Mouse (Mus musculus): ENCODE data around the gene Med28. TPM values are rescaled to one million over a fixed set of nuclear protein-coding genes. Genes with fewer than 3 reads are reported as not detected.

Med28 gene
- polyA plus RNA-seq, 1 experiment: 64.6 TPM

- H3K4me3 ChIP-seq (ENCODE audit: extremely low read depth, insufficient read depth, insufficient read length): no peak overlapping the region
- no peak for TF ChIP-seq CTCF (IDR thresholded peaks at IDR 0.05; ENCODE audit: extremely low read depth, insufficient read depth, insufficient read length, insufficient replicate concordance)
- no peak for TF ChIP-seq POLR2A (IDR thresholded peaks at IDR 0.05; ENCODE audit: low read depth, low read length)
- no peak for DNase-seq (ENCODE audit: low read depth in 1 of 2, low spot score in 2 of 2)
- WGBS: 78% methylated on average over 7 of the region's 7 CpGs
- no peaks in the 10 kb centered on the region for H3K27me3 ChIP-seq (ENCODE audit: control insufficient read depth, insufficient read depth, low read length)
- H3K27ac ChIP-seq (ENCODE audit: insufficient read depth, low read length): no peak overlapping the region
- H3K36me3 ChIP-seq (ENCODE audit: control insufficient read depth, insufficient read depth, low read length): no peaks in the 10 kb centered on the region
- H3K4me1 ChIP-seq (ENCODE audit: control insufficient read depth, insufficient read depth, insufficient read length): no peaks in the 10 kb centered on the region
Observed at GRCm38 (mm10) chr5:45477601-45478000, 42.4 kb upstream of the Med28 start.

GRCm38 (mm10) chr5:45480066-45480465 lies 40.0 kb upstream of the Med28 start:
- no peak for TF ChIP-seq POLR2A (IDR thresholded peaks at IDR 0.05; ENCODE audit: low read depth, low read length)
- no peak for TF ChIP-seq CTCF (IDR thresholded peaks at IDR 0.05; ENCODE audit: extremely low read depth, insufficient read depth, insufficient read length, insufficient replicate concordance)
- WGBS: 92% methylated on average over 1 of the region's 1 CpGs
- Histone ChIP-seq H3K4me3 (ENCODE audit: extremely low read depth, insufficient read depth, insufficient read length) (no peak overlapping the region), H3K36me3 (ENCODE audit: control insufficient read depth, insufficient read depth, low read length) (no peaks in the 10 kb centered on the region), H3K27ac (ENCODE audit: insufficient read depth, low read length) (no peak overlapping the region), H3K4me1 (ENCODE audit: control insufficient read depth, insufficient read depth, insufficient read length) (no peaks in the 10 kb centered on the region), H3K27me3 (ENCODE audit: control insufficient read depth, insufficient read depth, low read length) (no peaks in the 10 kb centered on the region)
- DNase-seq (ENCODE audit: low read depth in 1 of 2, low spot score in 2 of 2): no peak

GRCm38 (mm10) chr5:45481125-45481524 lies 38.9 kb upstream of the Med28 start:
- Histone ChIP-seq H3K27me3 (ENCODE audit: control insufficient read depth, insufficient read depth, low read length) (no peaks in the 10 kb centered on the region), H3K4me3 (ENCODE audit: extremely low read depth, insufficient read depth, insufficient read length) (no peak overlapping the region), H3K4me1 (ENCODE audit: control insufficient read depth, insufficient read depth, insufficient read length) (no peaks in the 10 kb centered on the region), H3K36me3 (ENCODE audit: control insufficient read depth, insufficient read depth, low read length) (no peaks in the 10 kb centered on the region), H3K27ac (ENCODE audit: insufficient read depth, low read length) (no peak overlapping the region)
- WGBS: 86% methylated on average over 2 of the region's 2 CpGs
- no peak for DNase-seq (ENCODE audit: low read depth in 1 of 2, low spot score in 2 of 2)
- TF ChIP-seq POLR2A (IDR thresholded peaks at IDR 0.05; ENCODE audit: low read depth, low read length): no peak
- no peak for TF ChIP-seq CTCF (IDR thresholded peaks at IDR 0.05; ENCODE audit: extremely low read depth, insufficient read depth, insufficient read length, insufficient replicate concordance)

GRCm38 (mm10) chr5:45482607-45483006 lies 37.4 kb upstream of the Med28 start:
- H3K27ac ChIP-seq (ENCODE audit: insufficient read depth, low read length): no peak overlapping the region
- H3K36me3 ChIP-seq (ENCODE audit: control insufficient read depth, insufficient read depth, low read length): no peaks in the 10 kb centered on the region
- TF ChIP-seq CTCF (IDR thresholded peaks at IDR 0.05; ENCODE audit: extremely low read depth, insufficient read depth, insufficient read length, insufficient replicate concordance) (no peak), POLR2A (IDR thresholded peaks at IDR 0.05; ENCODE audit: low read depth, low read length) (no peak)
- no peak overlapping the region for H3K4me3 ChIP-seq (ENCODE audit: extremely low read depth, insufficient read depth, insufficient read length)
- 74% methylated on average over 3 of the region's 3 CpGs for WGBS
- DNase-seq (ENCODE audit: low read depth in 1 of 2, low spot score in 2 of 2): no peak
- H3K4me1 ChIP-seq (ENCODE audit: control insufficient read depth, insufficient read depth, insufficient read length): no peaks in the 10 kb centered on the region
- no peaks in the 10 kb centered on the region for H3K27me3 ChIP-seq (ENCODE audit: control insufficient read depth, insufficient read depth, low read length)

- Histone ChIP-seq H3K27ac (ENCODE audit: insufficient read depth, low read length) (no peak overlapping the region), H3K27me3 (ENCODE audit: control insufficient read depth, insufficient read depth, low read length) (no peaks in the 10 kb centered on the region), H3K4me1 (ENCODE audit: control insufficient read depth, insufficient read depth, insufficient read length) (no peaks in the 10 kb centered on the region), H3K36me3 (ENCODE audit: control insufficient read depth, insufficient read depth, low read length) (no peaks in the 10 kb centered on the region), H3K4me3 (ENCODE audit: extremely low read depth, insufficient read depth, insufficient read length) (no peak overlapping the region)
- 85% methylated on average over 1 of the region's 1 CpGs for WGBS
- TF ChIP-seq POLR2A (IDR thresholded peaks at IDR 0.05; ENCODE audit: low read depth, low read length) (no peak), CTCF (IDR thresholded peaks at IDR 0.05; ENCODE audit: extremely low read depth, insufficient read depth, insufficient read length, insufficient replicate concordance) (no peak)
- DNase-seq (ENCODE audit: low read depth in 1 of 2, low spot score in 2 of 2): no peak
Observed at GRCm38 (mm10) chr5:45483654-45484053, 36.4 kb upstream of the Med28 start.

GRCm38 (mm10) chr5:45491776-45492175 lies 28.3 kb upstream of the Med28 start:
- no peaks in the 10 kb centered on the region for H3K27me3 ChIP-seq (ENCODE audit: control insufficient read depth, insufficient read depth, low read length)
- no peak overlapping the region for H3K27ac ChIP-seq (ENCODE audit: insufficient read depth, low read length)
- WGBS: 69% methylated on average over 4 of the region's 4 CpGs
- no peak overlapping the region for H3K4me3 ChIP-seq (ENCODE audit: extremely low read depth, insufficient read depth, insufficient read length)
- H3K4me1 ChIP-seq (ENCODE audit: control insufficient read depth, insufficient read depth, insufficient read length): peaks cover 2% of the 10 kb centered on the region
- TF ChIP-seq CTCF (IDR thresholded peaks at IDR 0.05; ENCODE audit: extremely low read depth, insufficient read depth, insufficient read length, insufficient replicate concordance): no peak
- no peak for TF ChIP-seq POLR2A (IDR thresholded peaks at IDR 0.05; ENCODE audit: low read depth, low read length)
- no peak for DNase-seq (ENCODE audit: low read depth in 1 of 2, low spot score in 2 of 2)
- H3K36me3 ChIP-seq (ENCODE audit: control insufficient read depth, insufficient read depth, low read length): no peaks in the 10 kb centered on the region

- under 1% methylated on average over 78 of the region's 78 CpGs for WGBS
- Histone ChIP-seq H3K27ac (ENCODE audit: insufficient read depth, low read length) (peak within 1 kb of the TSS; percentile 16; the same call in 1 of the 2 replicates), H3K4me3 (ENCODE audit: extremely low read depth, insufficient read depth, insufficient read length) (peak within 1 kb of the TSS; percentile 90), H3K36me3 (ENCODE audit: control insufficient read depth, insufficient read depth, low read length) (peaks cover 1% of the 10 kb centered on the region; the same call in 1 of the 2 replicates), H3K4me1 (ENCODE audit: control insufficient read depth, insufficient read depth, insufficient read length) (peaks cover 2% of the 10 kb centered on the region), H3K27me3 (ENCODE audit: control insufficient read depth, insufficient read depth, low read length) (no peaks in the 10 kb centered on the region)
- DNase-seq (ENCODE audit: low read depth in 1 of 2, low spot score in 2 of 2): peak; percentile 85 to 98
- TF ChIP-seq POLR2A (IDR thresholded peaks at IDR 0.05; ENCODE audit: low read depth, low read length) (peak; percentile 13; the same call in 1 of the 2 replicates), CTCF (IDR thresholded peaks at IDR 0.05; ENCODE audit: extremely low read depth, insufficient read depth, insufficient read length, insufficient replicate concordance) (0 out of 2 replicates have a peak, but pooled peaks have one; percentile 17)
Observed at GRCm38 (mm10) chr5:45493191-45494092, 26.6 kb upstream of the Med28 start, which contains the start of gene Lap3. TSS of gene Lap3 (plus strand) at chr5:45493374.
